Mouse (Mus musculus) cortical plate, adult 2 months (tissue): ENCODE results near the gene Caap1.

Source experiments
- CTCF ChIP-seq: fragments of 200-500 bp; IDR thresholded peaks from 2 replicates; pipeline ENCODE4 v1.5.1; 2011; ENCODE audit warnings: mild to moderate bottlenecking, control low read depth, low read length; ENCODE audit not compliant: insufficient read depth; ENCODE audit errors: extremely low read depth
- POLR2A ChIP-seq: fragments of 200-500 bp; IDR thresholded peaks from 2 replicates; pipeline ENCODE4 v1.6.1; 2011; ENCODE audit warnings: mild to moderate bottlenecking, low read length, control low read depth; ENCODE audit not compliant: insufficient read depth; ENCODE audit errors: extremely low read depth

DNA sequence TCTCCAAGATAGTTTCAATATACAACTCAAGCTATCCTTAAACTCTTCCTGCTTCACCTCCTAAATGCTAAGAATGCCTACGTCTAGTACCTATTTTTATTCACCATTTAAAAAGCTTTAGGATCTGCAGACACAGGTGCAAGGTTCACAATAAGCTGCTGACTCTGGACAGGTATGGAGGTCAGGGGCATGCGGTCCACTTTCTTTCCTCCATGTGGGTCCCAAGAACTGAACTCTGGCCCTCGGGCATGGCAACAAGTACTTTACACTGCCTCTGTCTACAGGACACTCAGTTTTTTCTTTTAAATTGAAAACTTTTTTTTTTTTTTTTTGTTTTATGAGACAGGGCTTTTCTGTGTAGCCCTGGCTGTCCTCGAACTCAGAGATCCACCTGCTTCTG is 16.1 kb upstream of the Caap1 start:
- TF ChIP-seq POLR2A (no peak), CTCF (no peak)
